Mouse (Mus musculus): ENCODE results near the gene Lin54. TPM values are rescaled to one million over a fixed set of nuclear protein-coding genes. Genes with fewer than 3 reads are reported as not detected.
A peak's percentile ranks its signal among the peaks of the same experiment; 100 is the strongest.

Lin54 gene
- polyA plus RNA-seq, 1 experiment = 31.9 TPM

- no peak overlapping the region for H3K27ac ChIP-seq (ENCODE audit: insufficient read depth, low read length)
- no peaks in the 10 kb centered on the region for H3K9me3 ChIP-seq (replicated peaks; ENCODE audit: control insufficient read depth, insufficient read depth, low read length, poor library complexity, severe bottlenecking)
- peaks cover 6% of the 10 kb centered on the region for H3K36me3 ChIP-seq (ENCODE audit: control insufficient read depth, insufficient read depth, low read length, poor library complexity, severe bottlenecking)
- TF ChIP-seq EP300 (IDR thresholded peaks at IDR 0.05; ENCODE audit: insufficient read depth, low read depth, low read length) = no peak
- TF ChIP-seq CTCF (IDR thresholded peaks at IDR 0.05; ENCODE audit: low read depth, low read length) = no peak
- TF ChIP-seq POLR2A (IDR thresholded peaks at IDR 0.05; ENCODE audit: insufficient read depth, low read length) = no peak
- no peak overlapping the region for H3K9ac ChIP-seq (ENCODE audit: low read depth, poor library complexity, severe bottlenecking)
- H3K4me3 ChIP-seq (ENCODE audit: low read depth, low read length) = no peak overlapping the region
- peaks cover 2% of the 10 kb centered on the region for H3K4me1 ChIP-seq (ENCODE audit: control insufficient read depth, insufficient read depth, low read length)
- no peaks in the 10 kb centered on the region for H3K27me3 ChIP-seq (ENCODE audit: control insufficient read depth, insufficient read depth, low read length, poor library complexity, severe bottlenecking)
Measured at GRCm38 (mm10) chr5:100461526-100461925, 38.9 kb downstream of the Lin54 start.

GRCm38 (mm10) chr5:100459468-100459867, 41.0 kb downstream of the Lin54 start:
- no peak overlapping the region for H3K27ac ChIP-seq (ENCODE audit: insufficient read depth, low read length)
- H3K36me3 ChIP-seq (ENCODE audit: control insufficient read depth, insufficient read depth, low read length, poor library complexity, severe bottlenecking) = peaks cover 5% of the 10 kb centered on the region
- H3K4me3 ChIP-seq (ENCODE audit: low read depth, low read length) = no peak overlapping the region
- no peaks in the 10 kb centered on the region for H3K4me1 ChIP-seq (ENCODE audit: control insufficient read depth, insufficient read depth, low read length)
- no peak overlapping the region for H3K9ac ChIP-seq (ENCODE audit: low read depth, poor library complexity, severe bottlenecking)
- H3K27me3 ChIP-seq (ENCODE audit: control insufficient read depth, insufficient read depth, low read length, poor library complexity, severe bottlenecking) = no peaks in the 10 kb centered on the region
- TF ChIP-seq CTCF (IDR thresholded peaks at IDR 0.05; ENCODE audit: low read depth, low read length) (no peak), POLR2A (IDR thresholded peaks at IDR 0.05; ENCODE audit: insufficient read depth, low read length) (no peak), EP300 (IDR thresholded peaks at IDR 0.05; ENCODE audit: insufficient read depth, low read depth, low read length) (no peak)
- no peaks in the 10 kb centered on the region for H3K9me3 ChIP-seq (replicated peaks; ENCODE audit: control insufficient read depth, insufficient read depth, low read length, poor library complexity, severe bottlenecking)

- TF ChIP-seq CTCF (IDR thresholded peaks at IDR 0.05; ENCODE audit: low read depth, low read length) (no peak), EP300 (IDR thresholded peaks at IDR 0.05; ENCODE audit: insufficient read depth, low read depth, low read length) (no peak), POLR2A (IDR thresholded peaks at IDR 0.05; ENCODE audit: insufficient read depth, low read length) (no peak)
- Histone ChIP-seq H3K36me3 (ENCODE audit: control insufficient read depth, insufficient read depth, low read length, poor library complexity, severe bottlenecking) (peaks cover 25% of the 10 kb centered on the region), H3K9ac (ENCODE audit: low read depth, poor library complexity, severe bottlenecking) (no peak overlapping the region), H3K9me3 (replicated peaks; ENCODE audit: control insufficient read depth, insufficient read depth, low read length, poor library complexity, severe bottlenecking) (no peaks in the 10 kb centered on the region), H3K27me3 (ENCODE audit: control insufficient read depth, insufficient read depth, low read length, poor library complexity, severe bottlenecking) (no peaks in the 10 kb centered on the region), H3K4me1 (ENCODE audit: control insufficient read depth, insufficient read depth, low read length) (no peaks in the 10 kb centered on the region), H3K4me3 (ENCODE audit: low read depth, low read length) (no peak overlapping the region), H3K27ac (ENCODE audit: insufficient read depth, low read length) (no peak overlapping the region)
Measured at GRCm38 (mm10) chr5:100451871-100452270, 48.6 kb downstream of the Lin54 start.

DNA sequence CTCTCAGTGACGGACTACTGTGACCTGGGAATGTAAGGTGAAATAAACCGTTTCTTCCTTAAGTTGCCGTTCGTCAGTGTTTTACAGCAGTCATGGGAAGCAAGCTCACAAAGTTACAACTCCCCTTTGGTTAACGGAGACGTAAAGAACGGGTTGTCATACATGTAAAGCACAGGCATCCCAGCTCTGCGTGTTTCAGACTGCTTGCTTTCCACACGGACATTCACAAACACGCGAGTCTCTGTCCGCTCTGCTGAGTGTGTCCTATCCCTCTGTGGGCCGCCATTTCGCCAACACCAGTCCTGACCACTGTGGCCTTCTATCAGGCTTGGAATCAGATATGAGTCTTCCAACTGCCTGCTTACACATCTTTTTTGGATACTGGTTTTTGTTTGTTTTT, 61.6 kb downstream of the Lin54 start:
- Histone ChIP-seq H3K27ac (ENCODE audit: insufficient read depth, low read length) (no peak overlapping the region), H3K27me3 (ENCODE audit: control insufficient read depth, insufficient read depth, low read length, poor library complexity, severe bottlenecking) (no peaks in the 10 kb centered on the region), H3K9ac (ENCODE audit: low read depth, poor library complexity, severe bottlenecking) (no peak overlapping the region), H3K4me3 (ENCODE audit: low read depth, low read length) (no peak overlapping the region), H3K4me1 (ENCODE audit: control insufficient read depth, insufficient read depth, low read length) (no peaks in the 10 kb centered on the region), H3K9me3 (replicated peaks; ENCODE audit: control insufficient read depth, insufficient read depth, low read length, poor library complexity, severe bottlenecking) (no peaks in the 10 kb centered on the region), H3K36me3 (ENCODE audit: control insufficient read depth, insufficient read depth, low read length, poor library complexity, severe bottlenecking) (no peaks in the 10 kb centered on the region)
- TF ChIP-seq POLR2A (IDR thresholded peaks at IDR 0.05; ENCODE audit: insufficient read depth, low read length) (no peak), CTCF (IDR thresholded peaks at IDR 0.05; ENCODE audit: low read depth, low read length) (no peak), EP300 (IDR thresholded peaks at IDR 0.05; ENCODE audit: insufficient read depth, low read depth, low read length) (no peak)

DNA sequence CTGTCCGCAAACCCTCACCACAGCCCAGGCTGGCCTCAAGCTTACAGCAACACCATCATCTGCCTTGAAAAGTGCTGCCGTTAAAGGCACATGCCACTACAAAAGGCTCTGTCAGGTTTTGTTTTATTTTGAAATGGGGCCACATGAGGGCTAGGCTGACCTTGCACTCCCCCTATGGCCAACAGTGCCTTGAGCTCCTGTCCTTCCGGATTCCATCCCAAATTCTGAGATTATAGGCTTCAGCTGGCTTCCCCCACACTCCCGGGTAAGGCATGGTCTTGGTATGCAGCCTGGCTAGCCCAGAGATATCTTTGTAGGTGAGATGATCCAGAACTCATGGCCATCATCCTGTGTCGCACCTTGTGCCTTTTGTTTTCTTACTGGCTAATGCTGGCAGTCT, 62.5 kb downstream of the Lin54 start:
- Histone ChIP-seq H3K9ac (ENCODE audit: low read depth, poor library complexity, severe bottlenecking) (no peak overlapping the region), H3K4me1 (ENCODE audit: control insufficient read depth, insufficient read depth, low read length) (no peaks in the 10 kb centered on the region), H3K36me3 (ENCODE audit: control insufficient read depth, insufficient read depth, low read length, poor library complexity, severe bottlenecking) (no peaks in the 10 kb centered on the region), H3K9me3 (replicated peaks; ENCODE audit: control insufficient read depth, insufficient read depth, low read length, poor library complexity, severe bottlenecking) (no peaks in the 10 kb centered on the region), H3K27ac (ENCODE audit: insufficient read depth, low read length) (no peak overlapping the region), H3K27me3 (ENCODE audit: control insufficient read depth, insufficient read depth, low read length, poor library complexity, severe bottlenecking) (no peaks in the 10 kb centered on the region), H3K4me3 (ENCODE audit: low read depth, low read length) (no peak overlapping the region)
- no peak for TF ChIP-seq POLR2A (IDR thresholded peaks at IDR 0.05; ENCODE audit: insufficient read depth, low read length)
- TF ChIP-seq CTCF (IDR thresholded peaks at IDR 0.05; ENCODE audit: low read depth, low read length) = no peak
- TF ChIP-seq EP300 (IDR thresholded peaks at IDR 0.05; ENCODE audit: insufficient read depth, low read depth, low read length) = no peak

DNA sequence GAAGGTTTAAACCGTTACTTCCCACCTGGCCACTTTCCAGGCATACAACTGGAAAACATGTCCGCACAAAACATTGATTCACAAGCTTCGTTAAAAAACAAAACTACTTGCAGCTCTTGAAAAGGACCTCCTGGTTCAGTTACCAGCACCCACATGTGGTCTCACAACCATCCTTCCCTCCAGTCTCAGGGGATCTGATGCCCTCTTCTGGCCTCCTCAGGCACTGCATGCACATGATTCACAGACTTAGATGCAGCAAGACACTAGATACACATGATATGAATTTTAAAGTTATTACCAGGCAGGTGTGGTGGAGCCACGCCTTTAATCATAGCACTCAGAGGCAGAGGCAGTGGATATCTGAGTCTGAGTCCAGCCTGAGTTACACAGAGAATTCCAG, 63.4 kb downstream of the Lin54 start:
- no peak overlapping the region for H3K9ac ChIP-seq (ENCODE audit: low read depth, poor library complexity, severe bottlenecking)
- H3K9me3 ChIP-seq (replicated peaks; ENCODE audit: control insufficient read depth, insufficient read depth, low read length, poor library complexity, severe bottlenecking) = no peaks in the 10 kb centered on the region
- no peak overlapping the region for H3K4me3 ChIP-seq (ENCODE audit: low read depth, low read length)
- H3K27ac ChIP-seq (ENCODE audit: insufficient read depth, low read length) = no peak overlapping the region
- H3K36me3 ChIP-seq (ENCODE audit: control insufficient read depth, insufficient read depth, low read length, poor library complexity, severe bottlenecking) = no peaks in the 10 kb centered on the region
- no peaks in the 10 kb centered on the region for H3K4me1 ChIP-seq (ENCODE audit: control insufficient read depth, insufficient read depth, low read length)
- H3K27me3 ChIP-seq (ENCODE audit: control insufficient read depth, insufficient read depth, low read length, poor library complexity, severe bottlenecking) = no peaks in the 10 kb centered on the region
- TF ChIP-seq EP300 (IDR thresholded peaks at IDR 0.05; ENCODE audit: insufficient read depth, low read depth, low read length) (no peak), CTCF (IDR thresholded peaks at IDR 0.05; ENCODE audit: low read depth, low read length) (peak; percentile 59)

Measured in ES-Bruce4 (cell line).